Mouse (Mus musculus) G1E (cell line): ENCODE measurements around the gene Pxmp4. TPM values are rescaled to one million over a fixed set of nuclear protein-coding genes. Genes with fewer than 3 reads are reported as not detected.

Experiments used
- ATAC-seq: 2 replicates; pipeline ENCODE4 v1.8.0; 2016; ENCODE audit warnings: mild to moderate bottlenecking; ENCODE audit not compliant: insufficient number of reproducible peaks, poor library complexity, low FRiP score, severe bottlenecking; ENCODE audit errors: extremely low read depth
- DNase-seq: peaks from one replicate; pipeline ENCODE4 v3.0.0; 2012; ENCODE audit warnings: low spot score
- H3K27me3 ChIP-seq: 2 replicates; pipeline ENCODE4 v1.6.1; 2012; ENCODE audit warnings: mild to moderate bottlenecking, low read length, inconsistent platforms; ENCODE audit not compliant: insufficient read depth
- H3K36me3 ChIP-seq: replicated peaks from 2 replicates; pipeline ENCODE3; 2012; ENCODE audit warnings: mild to moderate bottlenecking, inconsistent platforms
- H3K4me1 ChIP-seq: 2 replicates; pipeline ENCODE4 v1.6.1; 2012; ENCODE audit warnings: low read depth, low read length, inconsistent platforms, mixed read lengths; ENCODE audit not compliant: insufficient read depth
- H3K4me3 ChIP-seq: 2 replicates; pipeline ENCODE4 v1.5.1; 2012; ENCODE audit warnings: low read depth, mild to moderate bottlenecking, inconsistent platforms, low read length, moderate library complexity, mixed read lengths
- H3K9me3 ChIP-seq: replicated peaks from 2 replicates; pipeline ENCODE4 v1.6.1; 2012; ENCODE audit warnings: inconsistent platforms
- CTCF ChIP-seq: IDR thresholded peaks from 2 replicates; pipeline ENCODE4 v1.5.1; 2012; ENCODE audit warnings: low read depth, low read length, inconsistent platforms, mixed read lengths
- GATA1 ChIP-seq: IDR thresholded peaks from 2 replicates; pipeline ENCODE4 v1.6.1; 2012; ENCODE audit warnings: borderline replicate concordance, low read length, inconsistent platforms, mixed read lengths
- GATA2 ChIP-seq: IDR thresholded peaks from 2 replicates; pipeline ENCODE4 v1.6.1; 2012; ENCODE audit warnings: low read depth, low read length, inconsistent platforms, borderline replicate concordance
- POLR2AphosphoS5 ChIP-seq: IDR thresholded peaks from 2 replicates; pipeline ENCODE4 v1.6.1; 2012; ENCODE audit warnings: low read depth, low read length, inconsistent platforms; ENCODE audit not compliant: insufficient replicate concordance
- TAL1 ChIP-seq: conservative IDR thresholded peaks from 2 replicates; pipeline ENCODE4 v1.6.1; 2012; ENCODE audit warnings: low read depth, low read length, inconsistent platforms, mixed read lengths
- polyA plus RNA-seq: library from polyadenylated mRNA; stranded (reverse); fragments of >175 nt; gene quantifications from 2 replicates; pipeline ENCODE4 v1.2.3, GENCODE M21; 2012
- total RNA-seq, 2 experiments: library from RNA; stranded (forward) in 1 of 2; stranded (reverse) in 1 of 2; fragments of 200-1000 nt in 1 of 2; fragments of >200 nt in 1 of 2; fragmentation: Nextera tagmentation in 1 of 2; gene quantifications; 2 replicates each; pipeline ENCODE4 v1.2.3; 2014 to 2017

Gene Pxmp4
- total and polyA plus RNA-seq, 3 experiments, result 5.4 to 35.7 (median 20.7) TPM

DNA sequence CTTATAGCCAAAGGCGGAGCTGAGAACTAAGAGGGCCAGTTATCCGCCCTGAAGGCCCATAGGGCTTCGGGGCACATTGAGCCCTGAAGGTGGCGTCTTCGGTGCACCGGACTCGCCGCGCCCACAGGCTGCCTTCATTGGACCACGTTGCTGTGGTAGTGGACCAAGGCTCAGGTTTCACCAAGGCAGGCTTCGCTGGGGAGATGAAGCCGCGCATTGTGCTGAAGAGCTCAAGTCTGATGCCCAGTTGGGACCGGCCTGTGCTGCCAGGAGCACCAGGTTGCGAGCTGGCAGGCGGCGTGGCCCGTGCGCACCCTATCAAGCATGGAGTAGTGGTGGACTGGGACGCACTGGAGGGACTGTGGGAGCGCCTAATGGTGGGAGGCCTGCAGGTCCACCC, 51.6 kb downstream of the Pxmp4 start:
- ATAC-seq (no peak), DNase-seq (no peak)
- Histone ChIP-seq H3K4me1 (peaks cover 26% of the 10 kb centered on the region), H3K9me3 (peaks cover 9% of the 10 kb centered on the region), H3K36me3 (peaks cover 90% of the 10 kb centered on the region), H3K27me3 (no peaks in the 10 kb centered on the region; the same call in 1 of the 2 replicates), H3K4me3 (peak overlapping the region; percentile 11; the same call in 1 of the 2 replicates)
- TF ChIP-seq POLR2AphosphoS5, result no peak
- TF ChIP-seq TAL1, result no peak
- no peak for TF ChIP-seq CTCF
- no peak for TF ChIP-seq GATA1
- no peak for TF ChIP-seq GATA2

DNA sequence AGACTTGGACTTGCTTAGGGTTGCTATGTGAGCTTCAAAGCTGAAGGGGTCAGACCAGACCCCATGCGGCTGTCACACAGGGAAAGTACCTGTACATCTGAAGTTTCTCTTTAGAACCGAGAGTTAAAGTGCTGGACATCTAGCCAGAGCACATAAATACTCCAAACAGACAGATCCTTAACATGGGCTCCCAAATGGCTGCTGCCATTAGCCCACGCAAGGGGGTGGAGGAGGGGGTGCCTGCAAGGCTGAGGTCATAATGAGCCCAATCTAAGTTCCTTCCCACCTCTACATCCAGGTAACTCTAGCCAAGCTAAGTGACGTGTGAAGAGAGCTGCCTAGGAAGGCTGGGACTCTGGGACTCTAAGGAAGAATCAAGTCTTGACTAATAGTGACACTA, 52.0 kb downstream of the Pxmp4 start, which contains the start of gene Actl10:
Gene Actl10 (plus strand): TSS at position 301 of the 400 bp plus-strand sequence.
- TF ChIP-seq GATA1 (no peak), GATA2 (no peak), TAL1 (no peak), POLR2AphosphoS5 (no peak), CTCF (no peak)
- peaks cover 9% of the 10 kb centered on the region for H3K9me3 ChIP-seq
- no peaks in the 10 kb centered on the region; the same call in 1 of the 2 replicates for H3K27me3 ChIP-seq
- H3K4me1 ChIP-seq, result peaks cover 24% of the 10 kb centered on the region
- DNase-seq, result no peak
- peaks cover 90% of the 10 kb centered on the region for H3K36me3 ChIP-seq
- ATAC-seq, result no peak
- H3K4me3 ChIP-seq, result peak within 1 kb of the TSS; percentile 11; the same call in 1 of the 2 replicates

DNA sequence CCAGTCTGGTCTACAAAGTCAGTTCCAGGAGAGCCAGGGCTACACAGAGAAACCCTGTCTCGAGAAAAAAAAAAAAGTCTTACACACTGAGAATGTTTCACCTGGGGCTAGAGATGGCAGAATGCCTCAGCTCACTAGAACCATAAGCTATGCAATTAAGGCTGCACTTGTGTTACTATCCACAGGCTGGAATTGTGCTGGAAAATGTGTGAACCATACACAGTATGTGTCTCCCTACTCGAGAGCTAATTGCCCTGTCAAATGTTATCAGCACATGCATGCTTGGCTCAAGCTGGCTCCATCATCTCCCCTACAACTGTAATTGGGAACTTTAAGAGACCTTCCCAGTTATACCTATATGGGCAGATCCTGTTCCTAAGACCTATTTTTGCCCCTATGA, 52.6 kb downstream of the Pxmp4 start:
- Histone ChIP-seq H3K4me1 (peaks cover 20% of the 10 kb centered on the region), H3K9me3 (peaks cover 9% of the 10 kb centered on the region), H3K4me3 (no peak overlapping the region), H3K27me3 (no peaks in the 10 kb centered on the region; the same call in 1 of the 2 replicates), H3K36me3 (peaks cover 90% of the 10 kb centered on the region)
- no peak for DNase-seq
- no peak for ATAC-seq
- TF ChIP-seq POLR2AphosphoS5, result no peak
- no peak for TF ChIP-seq TAL1
- no peak for TF ChIP-seq GATA2
- no peak for TF ChIP-seq CTCF
- TF ChIP-seq GATA1, result no peak

DNA sequence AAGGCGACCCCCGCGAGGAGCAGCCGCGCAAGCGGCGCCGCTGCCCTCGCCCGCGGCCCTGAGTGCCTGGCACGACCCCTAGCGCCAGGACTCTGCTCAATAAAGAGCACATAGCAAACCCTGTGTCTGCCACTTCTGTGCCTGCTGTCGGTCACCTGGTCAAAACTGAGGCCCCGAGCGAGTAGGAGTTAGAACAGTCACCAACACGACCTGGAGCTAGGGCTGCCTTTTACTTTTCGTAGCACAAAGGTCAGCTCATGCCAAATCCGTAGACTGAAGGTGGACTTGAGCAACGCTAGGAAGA, 53.7 kb downstream of the Pxmp4 start:
- peaks cover 16% of the 10 kb centered on the region for H3K4me1 ChIP-seq
- H3K4me3 ChIP-seq, result no peak overlapping the region
- no peaks in the 10 kb centered on the region; the same call in 1 of the 2 replicates for H3K27me3 ChIP-seq
- peaks cover 90% of the 10 kb centered on the region for H3K36me3 ChIP-seq
- TF ChIP-seq GATA2 (no peak), CTCF (no peak), TAL1 (no peak), GATA1 (no peak), POLR2AphosphoS5 (no peak)
- no peak for DNase-seq
- peaks cover 9% of the 10 kb centered on the region for H3K9me3 ChIP-seq
- no peak for ATAC-seq

DNA sequence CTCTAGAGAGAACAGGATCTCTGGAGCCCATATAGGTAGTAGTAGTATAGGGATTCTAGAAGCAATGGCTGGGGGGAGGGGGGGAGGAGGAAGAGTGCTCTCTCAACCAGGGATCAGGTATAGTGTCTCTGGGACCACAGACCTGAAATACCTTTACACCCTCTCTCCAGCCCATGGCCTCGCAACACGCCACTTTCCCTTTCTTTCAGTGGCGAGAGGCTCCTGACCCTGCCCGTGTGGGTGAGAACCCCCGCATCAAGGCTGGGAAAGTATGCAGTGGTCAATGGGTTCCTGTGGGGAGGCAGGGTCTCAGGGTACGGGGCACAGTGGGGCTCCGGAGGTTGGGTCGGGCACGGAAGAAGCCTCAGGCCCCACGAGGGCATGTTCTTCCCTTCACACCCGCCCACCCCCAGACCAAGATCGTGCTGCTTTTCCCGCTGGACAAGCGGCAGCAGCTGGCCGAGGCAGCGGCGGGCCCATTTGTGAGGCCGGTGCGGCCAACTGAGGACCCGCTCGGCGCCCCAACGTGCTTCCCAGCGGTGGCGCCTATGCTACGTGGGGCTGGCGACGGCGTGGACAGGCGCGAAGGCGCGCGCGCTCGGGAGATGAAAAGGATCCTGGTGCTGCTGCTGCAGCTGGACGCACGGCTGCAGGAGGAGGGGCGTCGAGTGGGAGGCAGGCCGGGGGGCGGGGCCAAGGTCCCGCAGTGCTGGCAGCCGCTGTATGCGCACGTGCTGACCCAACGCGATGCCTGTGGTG, 54.2 kb downstream of the Pxmp4 start:
- ATAC-seq (no peak), DNase-seq (no peak)
- H3K4me1 ChIP-seq, result peaks cover 15% of the 10 kb centered on the region
- no peaks in the 10 kb centered on the region; the same call in 1 of the 2 replicates for H3K27me3 ChIP-seq
- TF ChIP-seq CTCF (no peak), GATA2 (no peak), POLR2AphosphoS5 (no peak; the same call in 1 of the 2 replicates), GATA1 (no peak), TAL1 (no peak)
- no peak overlapping the region for H3K4me3 ChIP-seq
- peaks cover 9% of the 10 kb centered on the region for H3K9me3 ChIP-seq
- H3K36me3 ChIP-seq, result peaks cover 90% of the 10 kb centered on the region

DNA sequence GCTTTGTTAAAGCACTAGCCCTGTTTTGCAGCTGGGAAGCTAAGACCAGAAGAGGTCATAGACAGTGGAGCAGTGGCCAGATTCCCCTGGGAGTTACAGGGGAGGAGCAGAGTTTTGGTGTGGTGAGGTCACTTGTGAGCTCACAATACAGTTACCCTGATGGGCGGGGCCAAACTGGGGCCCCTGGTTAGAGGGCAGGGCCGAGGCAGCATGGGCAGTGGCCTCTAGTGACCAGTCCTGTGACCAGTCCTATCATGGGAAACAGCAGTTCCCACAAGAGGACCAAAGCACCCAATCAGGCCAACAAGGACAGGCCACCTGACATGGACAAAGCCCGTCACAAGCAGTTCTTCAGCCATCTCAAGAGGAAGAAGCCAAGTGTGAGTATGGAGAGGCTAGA, 54.8 kb downstream of the Pxmp4 start:
- TF ChIP-seq POLR2AphosphoS5 (no peak), GATA1 (no peak), GATA2 (no peak), TAL1 (no peak), CTCF (no peak)
- ATAC-seq (no peak), DNase-seq (no peak)
- Histone ChIP-seq H3K36me3 (peaks cover 91% of the 10 kb centered on the region), H3K9me3 (peaks cover 9% of the 10 kb centered on the region), H3K4me1 (peaks cover 13% of the 10 kb centered on the region), H3K4me3 (no peak overlapping the region), H3K27me3 (no peaks in the 10 kb centered on the region; the same call in 1 of the 2 replicates)
